Mouse (Mus musculus) ES-Bruce4 (cell line): Measurements from ENCODE around the gene Hinfp.

ENCODE experiments used
- CTCF ChIP-seq: IDR thresholded peaks from one replicate; pipeline ENCODE4 v1.8.1; 2011; ENCODE audit warnings: low read depth, low read length
- EP300 ChIP-seq: IDR thresholded peaks from 2 replicates; pipeline ENCODE4 v1.6.1; 2011; ENCODE audit warnings: low read depth, low read length; ENCODE audit not compliant: insufficient read depth
- POLR2A ChIP-seq: IDR thresholded peaks from one replicate; pipeline ENCODE4 v1.8.1; 2011; ENCODE audit warnings: low read length; ENCODE audit not compliant: insufficient read depth

DNA sequence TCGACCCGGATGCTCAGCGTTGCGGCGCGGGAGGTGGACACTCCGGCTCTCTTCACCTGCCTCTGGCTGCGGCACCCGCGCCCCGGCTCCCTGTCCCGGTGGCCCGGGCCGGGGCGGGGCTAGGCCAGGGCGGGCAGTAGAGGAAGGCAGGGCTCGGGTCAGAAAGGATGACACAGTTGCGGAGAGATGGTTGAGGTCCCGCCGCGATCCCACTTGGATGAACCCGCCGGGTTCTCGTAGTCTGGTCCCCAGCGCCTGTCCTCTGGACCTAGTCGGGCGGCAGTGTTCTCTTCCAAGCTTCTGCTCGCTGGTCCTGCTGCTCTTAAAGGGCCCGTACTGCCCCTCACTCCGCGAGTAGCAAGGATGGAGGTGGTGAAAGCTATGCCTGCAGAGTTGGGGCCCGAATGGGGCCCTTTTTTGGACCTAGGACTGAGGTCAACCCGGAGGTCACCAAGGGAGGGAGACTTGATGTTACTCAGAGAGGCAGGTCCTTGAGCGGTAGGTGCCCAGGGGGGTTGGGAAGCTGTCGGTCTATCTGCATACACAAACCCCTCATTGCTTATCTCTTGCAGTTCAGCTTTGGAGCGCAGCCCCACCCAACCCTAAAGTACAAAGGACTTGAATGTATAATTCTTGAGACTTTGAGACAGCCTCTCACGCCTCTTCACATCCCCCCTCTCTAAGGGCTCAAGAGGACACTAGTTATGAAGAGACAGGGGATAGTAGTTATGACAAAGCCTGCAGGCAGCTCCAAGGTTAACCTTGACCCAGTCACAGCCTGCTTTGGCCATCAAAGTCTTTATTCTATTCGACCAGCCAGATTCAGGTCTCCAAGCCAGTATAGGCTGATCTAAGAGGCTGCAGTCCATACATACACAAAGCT is 17.2 kb downstream of the Hinfp start, which contains the start of gene Abcg4:
- TF ChIP-seq POLR2A (no peak), CTCF (no peak), EP300 (no peak)
